Mouse (Mus musculus): ENCODE data around the gene Gpr183. TPM values are rescaled to one million over a fixed set of nuclear protein-coding genes. Genes with fewer than 3 reads are reported as not detected.

Gpr183 gene
- polyA plus RNA-seq, 1 experiment = 10.3 TPM

- 92% methylated on average over 4 of the region's 4 CpGs for WGBS
- Histone ChIP-seq H3K27me3 (ENCODE audit: control insufficient read depth, insufficient read depth, low read length) (no peaks in the 10 kb centered on the region), H3K36me3 (ENCODE audit: control insufficient read depth, insufficient read depth, low read length) (0 out of 2 replicates have a peak, but pooled peaks cover 5% of the 10 kb centered on the region), H3K4me3 (ENCODE audit: control insufficient read depth, insufficient read depth, low read length) (no peak overlapping the region), H3K27ac (ENCODE audit: control insufficient read depth, insufficient read depth, low read length) (no peak overlapping the region), H3K4me1 (replicated peaks; ENCODE audit: control insufficient read depth, insufficient read depth, low read length) (peaks cover 31% of the 10 kb centered on the region)
- no peak for DNase-seq
- no peak for TF ChIP-seq CTCF (IDR thresholded peaks at IDR 0.05; ENCODE audit: borderline replicate concordance, control insufficient read depth, extremely low read depth, insufficient read depth, low read length, poor library complexity)
- no peak for TF ChIP-seq POLR2A (IDR thresholded peaks at IDR 0.05; ENCODE audit: control insufficient read depth, extremely low read depth, insufficient read depth, low read length, poor library complexity)
Observed at GRCm38 (mm10) chr14:121932180-121932579, 32.8 kb downstream of the Gpr183 start.

GRCm38 (mm10) chr14:121931594-121931993, 33.4 kb downstream of the Gpr183 start:
- Histone ChIP-seq H3K4me1 (replicated peaks; ENCODE audit: control insufficient read depth, insufficient read depth, low read length) (peaks cover 26% of the 10 kb centered on the region), H3K27ac (ENCODE audit: control insufficient read depth, insufficient read depth, low read length) (peak overlapping the region; percentile 25; the same call in 1 of the 2 replicates)
- WGBS = 79% methylated on average over 3 of the region's 3 CpGs

GRCm38 (mm10) chr14:121930731-121931383, 34.1 kb downstream of the Gpr183 start:
- Histone ChIP-seq H3K4me1 (replicated peaks; ENCODE audit: control insufficient read depth, insufficient read depth, low read length) (peaks cover 26% of the 10 kb centered on the region), H3K4me3 (ENCODE audit: control insufficient read depth, insufficient read depth, low read length) (no peak overlapping the region), H3K27me3 (ENCODE audit: control insufficient read depth, insufficient read depth, low read length) (no peaks in the 10 kb centered on the region), H3K27ac (ENCODE audit: control insufficient read depth, insufficient read depth, low read length) (peak overlapping the region; percentile 39; the same call in 1 of the 2 replicates), H3K36me3 (ENCODE audit: control insufficient read depth, insufficient read depth, low read length) (0 out of 2 replicates have a peak, but pooled peaks cover 5% of the 10 kb centered on the region)
- WGBS = 73% methylated on average over 7 of the region's 7 CpGs
- DNase-seq = no peak
- TF ChIP-seq CTCF (IDR thresholded peaks at IDR 0.05; ENCODE audit: borderline replicate concordance, control insufficient read depth, extremely low read depth, insufficient read depth, low read length, poor library complexity) (no peak), POLR2A (IDR thresholded peaks at IDR 0.05; ENCODE audit: control insufficient read depth, extremely low read depth, insufficient read depth, low read length, poor library complexity) (no peak)

More at GRCm38 (mm10) chr14:121931594-121931993, 33.4 kb downstream of the Gpr183 start:
- TF ChIP-seq POLR2A (IDR thresholded peaks at IDR 0.05; ENCODE audit: control insufficient read depth, extremely low read depth, insufficient read depth, low read length, poor library complexity) (no peak), CTCF (IDR thresholded peaks at IDR 0.05; ENCODE audit: borderline replicate concordance, control insufficient read depth, extremely low read depth, insufficient read depth, low read length, poor library complexity) (no peak)
- DNase-seq = no peak
- H3K27me3 ChIP-seq (ENCODE audit: control insufficient read depth, insufficient read depth, low read length) = no peaks in the 10 kb centered on the region
- no peak overlapping the region for H3K4me3 ChIP-seq (ENCODE audit: control insufficient read depth, insufficient read depth, low read length)
- H3K36me3 ChIP-seq (ENCODE audit: control insufficient read depth, insufficient read depth, low read length) = 0 out of 2 replicates have a peak, but pooled peaks cover 5% of the 10 kb centered on the region

- Histone ChIP-seq H3K27ac (ENCODE audit: control insufficient read depth, insufficient read depth, low read length) (peak overlapping the region; percentile 94), H3K4me1 (replicated peaks; ENCODE audit: control insufficient read depth, insufficient read depth, low read length) (peaks cover 26% of the 10 kb centered on the region), H3K36me3 (ENCODE audit: control insufficient read depth, insufficient read depth, low read length) (0 out of 2 replicates have a peak, but pooled peaks cover 4% of the 10 kb centered on the region), H3K27me3 (ENCODE audit: control insufficient read depth, insufficient read depth, low read length) (no peaks in the 10 kb centered on the region), H3K4me3 (ENCODE audit: control insufficient read depth, insufficient read depth, low read length) (no peak overlapping the region)
- DNase-seq = no peak
- no peak for TF ChIP-seq CTCF (IDR thresholded peaks at IDR 0.05; ENCODE audit: borderline replicate concordance, control insufficient read depth, extremely low read depth, insufficient read depth, low read length, poor library complexity)
- no peak for TF ChIP-seq POLR2A (IDR thresholded peaks at IDR 0.05; ENCODE audit: control insufficient read depth, extremely low read depth, insufficient read depth, low read length, poor library complexity)
- WGBS = 25% methylated on average over 12 of the region's 12 CpGs
Observed at GRCm38 (mm10) chr14:121929243-121929951, 35.6 kb downstream of the Gpr183 start.

- peak overlapping the region; percentile 23 for H3K27ac ChIP-seq (ENCODE audit: control insufficient read depth, insufficient read depth, low read length)
- no peak overlapping the region for H3K4me3 ChIP-seq (ENCODE audit: control insufficient read depth, insufficient read depth, low read length)
- no peaks in the 10 kb centered on the region for H3K36me3 ChIP-seq (ENCODE audit: control insufficient read depth, insufficient read depth, low read length)
- peaks cover 26% of the 10 kb centered on the region for H3K4me1 ChIP-seq (replicated peaks; ENCODE audit: control insufficient read depth, insufficient read depth, low read length)
- DNase-seq = peak; percentile 58
- no peak for TF ChIP-seq CTCF (IDR thresholded peaks at IDR 0.05; ENCODE audit: borderline replicate concordance, control insufficient read depth, extremely low read depth, insufficient read depth, low read length, poor library complexity)
- no peak for TF ChIP-seq POLR2A (IDR thresholded peaks at IDR 0.05; ENCODE audit: control insufficient read depth, extremely low read depth, insufficient read depth, low read length, poor library complexity)
- 74% methylated on average over 8 of the region's 8 CpGs for WGBS
- no peaks in the 10 kb centered on the region for H3K27me3 ChIP-seq (ENCODE audit: control insufficient read depth, insufficient read depth, low read length)
Observed at GRCm38 (mm10) chr14:121928375-121929137, 36.4 kb downstream of the Gpr183 start.

- Histone ChIP-seq H3K27ac (ENCODE audit: control insufficient read depth, insufficient read depth, low read length) (no peak overlapping the region), H3K4me1 (replicated peaks; ENCODE audit: control insufficient read depth, insufficient read depth, low read length) (peaks cover 20% of the 10 kb centered on the region), H3K27me3 (ENCODE audit: control insufficient read depth, insufficient read depth, low read length) (no peaks in the 10 kb centered on the region), H3K36me3 (ENCODE audit: control insufficient read depth, insufficient read depth, low read length) (no peaks in the 10 kb centered on the region), H3K4me3 (ENCODE audit: control insufficient read depth, insufficient read depth, low read length) (no peak overlapping the region)
- no peak for DNase-seq
- WGBS = 97% methylated on average over 8 of the region's 8 CpGs
- TF ChIP-seq POLR2A (IDR thresholded peaks at IDR 0.05; ENCODE audit: control insufficient read depth, extremely low read depth, insufficient read depth, low read length, poor library complexity) (no peak), CTCF (IDR thresholded peaks at IDR 0.05; ENCODE audit: borderline replicate concordance, control insufficient read depth, extremely low read depth, insufficient read depth, low read length, poor library complexity) (no peak)
Observed at GRCm38 (mm10) chr14:121927451-121927850, 37.5 kb downstream of the Gpr183 start.

Data from thymus, adult 2 months (tissue).